Mouse (Mus musculus) limb, embryonic 13.5 days (tissue): ENCODE measurements around the gene Naip5. TPM values are rescaled to one million over a fixed set of nuclear protein-coding genes. Genes with fewer than 3 reads are reported as not detected.
"Not testable (repeated sequence)": the region's sequence is repeated elsewhere in the genome, so short reads cannot be mapped to it uniquely, and the experiment has no call there.

Experiments
- ATAC-seq: fragments of 200-750 bp; cut with Nextera tagmentation; 2 replicates; pipeline ENCODE4 v1.8.0; 2017; ENCODE audit warnings: low read depth, moderate number of reproducible peaks, moderate TSS enrichment; ENCODE audit not compliant: low FRiP score
- H3K27ac ChIP-seq: fragments of 300-500 bp; sonication (generic); 2 replicates; pipeline ENCODE4 v1.5.1; 2015; ENCODE audit warnings: inconsistent platforms, mild to moderate bottlenecking, moderate library complexity
- H3K27me3 ChIP-seq: fragments of 300-500 bp; sonication (generic); 2 replicates; pipeline ENCODE4 v1.6.1; 2015; ENCODE audit warnings: mild to moderate bottlenecking, inconsistent platforms
- H3K36me3 ChIP-seq: fragments of 300-500 bp; sonication (generic); 2 replicates; pipeline ENCODE4 v1.6.1; 2015; ENCODE audit warnings: inconsistent platforms, mild to moderate bottlenecking, moderate library complexity
- H3K4me1 ChIP-seq: fragments of 300-500 bp; sonication (generic); 2 replicates; pipeline ENCODE4 v1.6.1; 2015; ENCODE audit warnings: inconsistent platforms
- H3K4me2 ChIP-seq: fragments of 300-500 bp; sonication (generic); replicated peaks from 2 replicates; pipeline ENCODE4 v1.6.1; 2015; ENCODE audit warnings: inconsistent platforms, mild to moderate bottlenecking, moderate library complexity
- H3K4me3 ChIP-seq: fragments of 300-500 bp; sonication (generic); 2 replicates; pipeline ENCODE4 v1.5.1; 2015; ENCODE audit warnings: moderate library complexity, mild to moderate bottlenecking, inconsistent platforms
- H3K9ac ChIP-seq: fragments of 300-500 bp; sonication (generic); 2 replicates; pipeline ENCODE4 v1.6.1; 2015; ENCODE audit warnings: mild to moderate bottlenecking, inconsistent platforms
- H3K9me3 ChIP-seq: fragments of 300-500 bp; sonication (generic); 2 replicates; pipeline ENCODE4 v1.6.1; 2016; ENCODE audit warnings: inconsistent platforms
- WGBS: fragments of 180-500 bp; shearing (Covaris S2); methylation state at CpG from one replicate; pipeline ENCODE4 v1.1.7; 2015; 5-methylcytosine and 5-hydroxymethylcytosine counted together
- polyA plus RNA-seq: library from polyadenylated mRNA; unstranded; fragments of >200 nt; fragmentation: Nextera tagmentation; extraction: Ambion mirVana; gene quantifications from 2 replicates; pipeline ENCODE4 v1.2.1, GENCODE M21; 2015

Naip5 gene
- polyA plus RNA-seq: 0.15 and 0.18 TPM in 2 replicates

- H3K9ac ChIP-seq, H3K27me3 ChIP-seq, H3K36me3 ChIP-seq, H3K4me3 ChIP-seq, H3K4me2 ChIP-seq, H3K27ac ChIP-seq, H3K4me1 ChIP-seq, H3K9me3 ChIP-seq, ATAC-seq: not testable (repeated sequence)
- WGBS: 79% methylated on average over 4 of the region's 4 CpGs
These were observed at the start of gene Naip5 for GRCm38 (mm10) chr13:100246223-100246622. Naip5 (minus strand) TSS chr13:100246323.

- Histone ChIP-seq H3K9me3 (no peaks in the 10 kb centered on the region), H3K4me1 (no peaks in the 10 kb centered on the region), H3K36me3 (no peaks in the 10 kb centered on the region), H3K4me2 (no peak overlapping the region), H3K9ac (no peak overlapping the region), H3K4me3 (no peak overlapping the region), H3K27ac (no peak overlapping the region), H3K27me3 (no peaks in the 10 kb centered on the region)
- no peak for ATAC-seq
- WGBS: 89% methylated on average over 1 of the region's 1 CpGs
These were observed 38.5 kb upstream of the Naip5 start for GRCm38 (mm10) chr13:100284611-100285010.

DNA sequence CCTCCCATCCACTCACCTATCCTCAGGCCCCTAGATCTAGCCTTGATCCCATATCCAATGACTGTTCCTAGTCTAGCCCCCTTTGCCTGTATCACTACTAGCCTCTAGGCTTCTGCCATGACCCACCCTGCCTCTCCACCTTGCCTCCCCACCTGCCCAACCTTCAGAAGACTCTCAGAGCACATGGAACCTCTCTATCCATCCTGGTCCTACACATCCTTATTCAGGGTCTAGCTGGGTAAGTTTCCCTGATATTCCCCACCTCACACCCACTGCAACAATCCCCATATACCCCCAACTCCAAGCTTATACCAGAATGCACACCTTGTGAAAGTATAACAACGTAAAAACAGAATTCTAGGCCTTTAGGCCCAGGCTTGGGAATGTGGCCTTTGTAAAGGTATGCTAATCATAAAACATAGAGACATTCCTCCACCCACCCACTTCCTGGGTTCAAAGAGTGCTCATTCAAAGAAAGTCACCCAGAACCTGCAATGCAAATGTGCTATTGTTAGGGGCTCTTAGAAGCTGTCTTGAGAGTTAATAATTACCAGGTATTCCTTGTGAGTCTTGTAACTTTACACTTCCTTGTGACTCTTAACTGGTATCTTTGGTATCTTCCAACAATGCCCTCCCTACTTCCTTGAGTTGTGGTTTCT is 25.5 kb upstream of the Naip5 start:
- WGBS: no CpG with 5 or more reads among the region's 1 CpGs
- not testable (repeated sequence) for H3K9ac ChIP-seq, ATAC-seq, H3K4me3 ChIP-seq, H3K9me3 ChIP-seq, H3K36me3 ChIP-seq, H3K4me2 ChIP-seq, H3K27me3 ChIP-seq, H3K4me1 ChIP-seq, H3K27ac ChIP-seq

GRCm38 (mm10) chr13:100256996-100257395 is 10.9 kb upstream of the Naip5 start:
- WGBS: 61% methylated on average over 2 of the region's 2 CpGs

GRCm38 (mm10) chr13:100255925-100256324 is 9.8 kb upstream of the Naip5 start:
- not testable (repeated sequence) for H3K9me3 ChIP-seq, H3K4me3 ChIP-seq, H3K4me2 ChIP-seq, H3K27me3 ChIP-seq, ATAC-seq, H3K27ac ChIP-seq, H3K4me1 ChIP-seq, H3K9ac ChIP-seq, H3K36me3 ChIP-seq
- 85% methylated on average over 6 of the region's 6 CpGs for WGBS

More at GRCm38 (mm10) chr13:100256996-100257395, 10.9 kb upstream of the Naip5 start:
- not testable (repeated sequence) for H3K9me3 ChIP-seq, H3K4me3 ChIP-seq, H3K9ac ChIP-seq, H3K4me2 ChIP-seq, ATAC-seq, H3K27ac ChIP-seq, H3K27me3 ChIP-seq, H3K36me3 ChIP-seq, H3K4me1 ChIP-seq

DNA sequence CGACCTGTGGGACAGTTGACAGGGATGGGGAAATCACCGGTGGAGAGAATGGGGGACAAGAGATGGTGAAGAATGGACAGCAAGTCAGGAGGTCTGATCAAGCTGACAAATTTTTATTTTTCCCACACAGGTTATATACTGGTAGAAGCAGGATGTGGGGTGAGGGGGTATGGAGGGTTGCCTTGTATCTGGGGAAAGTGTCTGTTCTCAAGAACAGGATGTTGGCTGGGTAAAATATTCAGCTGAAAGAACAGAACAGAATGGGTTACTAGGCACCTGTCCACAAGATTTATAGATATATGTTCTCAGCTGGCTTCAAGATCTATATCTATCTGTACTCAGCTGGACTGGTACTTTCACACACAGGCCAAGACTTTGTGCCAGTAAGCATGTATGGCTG is 5.8 kb upstream of the Naip5 start:
- not testable (repeated sequence) for H3K9me3 ChIP-seq, H3K4me2 ChIP-seq, H3K9ac ChIP-seq, H3K4me1 ChIP-seq, ATAC-seq, H3K36me3 ChIP-seq, H3K4me3 ChIP-seq, H3K27ac ChIP-seq, H3K27me3 ChIP-seq
- 89% methylated on average over 2 of the region's 2 CpGs for WGBS

GRCm38 (mm10) chr13:100246896-100247519 is 885 bp upstream of the Naip5 start:
- H3K9ac ChIP-seq, ATAC-seq, H3K36me3 ChIP-seq, H3K4me1 ChIP-seq, H3K4me2 ChIP-seq, H3K27me3 ChIP-seq, H3K9me3 ChIP-seq, H3K4me3 ChIP-seq, H3K27ac ChIP-seq: not testable (repeated sequence)
- 86% methylated on average over 5 of the region's 5 CpGs for WGBS

- Histone ChIP-seq H3K9ac (no peak overlapping the region), H3K4me3 (no peak overlapping the region), H3K9me3 (no peaks in the 10 kb centered on the region), H3K27ac (no peak overlapping the region), H3K27me3 (no peaks in the 10 kb centered on the region), H3K4me1 (no peaks in the 10 kb centered on the region), H3K36me3 (no peaks in the 10 kb centered on the region), H3K4me2 (no peak overlapping the region)
- no peak for ATAC-seq
These were observed 2.4 kb downstream of the Naip5 start for GRCm38 (mm10) chr13:100243702-100244101.

DNA sequence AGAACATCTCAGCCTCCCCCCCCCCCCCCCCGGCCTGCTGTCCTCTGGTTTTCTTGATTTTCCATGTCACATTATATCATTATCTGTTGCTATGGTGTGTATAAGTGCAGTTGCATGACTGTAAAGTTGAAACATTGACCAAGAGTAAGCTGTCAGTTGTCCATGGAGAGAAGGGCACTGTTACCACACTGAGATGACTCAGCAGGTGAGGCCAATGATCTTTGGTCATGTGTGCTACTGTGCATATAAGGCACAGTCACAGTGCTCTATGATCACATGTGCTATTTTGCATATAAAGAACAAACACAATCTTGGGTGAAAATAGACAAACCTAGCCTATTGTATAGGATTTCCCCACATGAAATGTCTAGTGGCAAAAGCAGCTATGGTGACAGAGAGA is 32.4 kb downstream of the Naip5 start:
- not testable (repeated sequence) for ATAC-seq, H3K27ac ChIP-seq, H3K4me3 ChIP-seq, H3K4me2 ChIP-seq, H3K4me1 ChIP-seq, H3K9me3 ChIP-seq, H3K27me3 ChIP-seq, H3K36me3 ChIP-seq, H3K9ac ChIP-seq
- WGBS: 67% methylated on average over 1 of the region's 1 CpGs

DNA sequence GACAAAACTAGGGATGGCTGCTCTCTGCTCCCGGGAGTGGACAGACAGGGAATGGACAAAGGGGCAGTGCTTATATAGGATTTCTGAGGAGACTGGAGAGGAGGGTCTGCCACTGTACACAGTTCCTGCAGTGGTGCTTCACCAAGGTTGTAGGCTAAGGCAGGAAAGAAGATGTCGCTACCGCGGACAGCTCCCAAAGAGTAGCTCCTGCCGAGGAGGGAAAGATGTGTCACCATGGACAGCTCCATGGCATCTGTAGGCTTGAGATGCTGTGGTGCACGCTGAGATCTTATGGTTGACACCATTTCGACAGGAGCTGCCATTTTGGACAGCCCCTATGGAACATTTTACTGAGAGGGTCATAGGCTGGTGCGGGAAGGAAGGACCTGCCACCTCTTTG is 35.6 kb downstream of the Naip5 start:
- Histone ChIP-seq H3K27me3 (no peaks in the 10 kb centered on the region), H3K9ac (no peak overlapping the region), H3K4me2 (no peak overlapping the region), H3K27ac (no peak overlapping the region), H3K4me1 (no peaks in the 10 kb centered on the region), H3K36me3 (no peaks in the 10 kb centered on the region), H3K4me3 (no peak overlapping the region), H3K9me3 (no peaks in the 10 kb centered on the region)
- peak; percentile 64; the same call in 1 of the 2 replicates for ATAC-seq
- 27% methylated on average over 8 of the region's 8 CpGs for WGBS

DNA sequence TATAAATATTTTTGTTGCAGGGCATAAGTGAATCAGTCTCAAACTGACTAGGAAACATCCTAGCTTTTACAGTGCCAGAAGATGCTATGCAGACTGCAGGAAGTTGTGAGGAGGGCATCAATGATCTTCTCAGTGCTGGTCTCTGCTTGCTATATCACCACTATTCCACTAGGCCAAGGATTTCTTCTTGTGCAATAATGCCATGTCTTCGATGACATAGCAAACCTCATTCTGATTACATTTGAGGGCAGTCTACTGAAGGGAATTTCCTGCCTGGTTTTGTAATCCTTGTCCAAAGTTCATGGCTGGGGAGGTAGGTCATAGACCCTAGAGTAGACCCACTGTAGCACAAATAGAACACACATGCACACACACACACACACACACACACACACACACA is 42.8 kb downstream of the Naip5 start:
- no peak overlapping the region for H3K9ac ChIP-seq
- H3K27me3 ChIP-seq: no peaks in the 10 kb centered on the region
- no peaks in the 10 kb centered on the region for H3K9me3 ChIP-seq
- ATAC-seq: no peak
- H3K27ac ChIP-seq: no peak overlapping the region
- H3K4me3 ChIP-seq: no peak overlapping the region
- no peak overlapping the region for H3K4me2 ChIP-seq
- 77% methylated on average over 1 of the region's 1 CpGs for WGBS
- no peaks in the 10 kb centered on the region for H3K4me1 ChIP-seq
- H3K36me3 ChIP-seq: no peaks in the 10 kb centered on the region

GRCm38 (mm10) chr13:100201659-100202333 is 44.3 kb downstream of the Naip5 start, which contains the start of gene Naip2:
Naip2 (minus strand) TSS chr13:100202092.
- not testable (repeated sequence) for H3K4me2 ChIP-seq, H3K9me3 ChIP-seq, H3K27ac ChIP-seq, ATAC-seq, H3K36me3 ChIP-seq, H3K9ac ChIP-seq, H3K4me3 ChIP-seq, H3K27me3 ChIP-seq, H3K4me1 ChIP-seq
- WGBS: 65% methylated on average over 3 of the region's 3 CpGs
